Mouse (Mus musculus) spleen, adult 2 months (tissue): ENCODE measurements around the gene Coa3.

Source experiments
- CTCF ChIP-seq: fragments of 200-500 bp; IDR thresholded peaks from 2 replicates; pipeline ENCODE4 v1.5.1; 2011; ENCODE audit warnings: mild to moderate bottlenecking, inconsistent platforms; ENCODE audit not compliant: insufficient read depth, insufficient read length, insufficient replicate concordance; ENCODE audit errors: extremely low read depth
- POLR2A ChIP-seq: fragments of 200-500 bp; IDR thresholded peaks from 2 replicates; pipeline ENCODE4 v1.6.1; 2011; ENCODE audit warnings: low read depth, low read length, inconsistent platforms

DNA sequence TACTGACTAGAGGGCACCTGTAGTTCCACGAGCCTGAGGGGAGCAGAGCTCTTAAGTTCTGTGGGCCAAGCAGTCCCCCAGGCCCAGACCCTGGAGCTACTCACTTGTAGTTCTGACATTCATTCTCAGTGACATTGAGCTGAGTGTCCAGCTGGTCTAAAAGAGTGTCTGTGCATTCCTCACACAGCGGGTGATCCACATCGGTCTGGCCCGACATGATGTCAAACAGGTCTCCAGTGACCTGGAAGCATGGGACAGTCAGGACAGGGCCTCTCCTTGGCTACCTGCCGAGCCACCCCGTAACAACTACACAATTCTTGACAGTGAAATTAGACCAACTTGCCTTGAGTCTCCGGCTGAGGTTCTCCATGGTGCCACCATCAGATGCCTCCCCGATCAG, 16.3 kb upstream of the Coa3 start:
- TF ChIP-seq POLR2A = no peak
- no peak for TF ChIP-seq CTCF
